8 mouse cellular contexts compared by ENCODE assay signal in genomic region chr13:69738461-69738971, GRCm38 (mm10). TPM values are rescaled to one million over a fixed set of nuclear protein-coding genes. Genes with fewer than 3 reads are reported as not detected.
DNase-seq lines count a peak whose midpoint lies in the region; ATAC-seq lines count a peak whose summit lies in the region.

No protein-coding gene starts in this region.

- H3K9ac ChIP-seq in embryonic facial prominence, embryonic 13.5 days: peak overlapping the region; percentile 73; the same call in 1 of the 2 replicates
- H3K9ac ChIP-seq in hindbrain, embryonic 13.5 days: peak overlapping the region; percentile 98

- H3K27ac ChIP-seq in embryonic facial prominence, embryonic 13.5 days: no peak overlapping the region
- H3K27ac ChIP-seq in hindbrain, embryonic 13.5 days: peak overlapping the region; percentile 98
- no peak overlapping the region for H3K27ac ChIP-seq in limb, embryonic 10.5 days

- H3K4me1 ChIP-seq in embryonic facial prominence, embryonic 13.5 days: peaks cover 18% of the 10 kb centered on the region
- peaks cover 61% of the 10 kb centered on the region for H3K4me1 ChIP-seq in hindbrain, embryonic 13.5 days (replicated peaks)
- peaks cover 34% of the 10 kb centered on the region for H3K4me1 ChIP-seq in limb, embryonic 10.5 days

- under 1% methylated on average over 40 of the region's 40 CpGs for WGBS in embryonic facial prominence, embryonic 13.5 days
- WGBS in hindbrain, embryonic 13.5 days: 1% methylated on average over 40 of the region's 40 CpGs
- WGBS in limb, embryonic 10.5 days: under 1% methylated on average over 40 of the region's 40 CpGs

- DNase-seq in layer of hippocampus, adult 11-12 months (ENCODE audit: low spot score): peak; percentile 37
- no peak for DNase-seq in layer of hippocampus, adult 9-10 months (ENCODE audit: low spot score)
- DNase-seq in adrenal gland, postnatal 10 days: peak; percentile 39
- peak; percentile 70 for DNase-seq in limb, embryonic 10.5 days (ENCODE audit: low spot score)
- DNase-seq in neural tube, embryonic 10.5 days (ENCODE audit: extremely low spot score, low spot score): peak; percentile 67
- no peak for DNase-seq in layer of hippocampus, postnatal 36 days

- H3K4me3 ChIP-seq in embryonic facial prominence, embryonic 13.5 days: peak overlapping the region; percentile 68
- peak overlapping the region; percentile 83 for H3K4me3 ChIP-seq in hindbrain, embryonic 13.5 days
- peak overlapping the region; percentile 75 for H3K4me3 ChIP-seq in limb, embryonic 10.5 days

- H3K27me3 ChIP-seq in embryonic facial prominence, embryonic 13.5 days: peaks cover 86% of the 10 kb centered on the region
- H3K27me3 ChIP-seq in hindbrain, embryonic 13.5 days: 0 out of 2 replicates have a peak, but pooled peaks cover 5% of the 10 kb centered on the region
- H3K27me3 ChIP-seq in limb, embryonic 10.5 days (ENCODE audit: low read depth, poor library complexity, severe bottlenecking): peaks cover 77% of the 10 kb centered on the region

- no peaks in the 10 kb centered on the region for H3K9me3 ChIP-seq in embryonic facial prominence, embryonic 13.5 days
- no peaks in the 10 kb centered on the region for H3K9me3 ChIP-seq in hindbrain, embryonic 13.5 days
- no peaks in the 10 kb centered on the region for H3K9me3 ChIP-seq in limb, embryonic 10.5 days (replicated peaks)

- peak overlapping the region; percentile 99 for H3K4me2 ChIP-seq in embryonic facial prominence, embryonic 13.5 days
- H3K4me2 ChIP-seq in hindbrain, embryonic 13.5 days: peak overlapping the region; percentile 86

- no peak for ATAC-seq in embryonic facial prominence, embryonic 13.5 days (ENCODE audit: insufficient number of reproducible peaks, insufficient read depth, low FRiP score, low TSS enrichment, low read depth)
- ATAC-seq in hindbrain, embryonic 13.5 days (ENCODE audit: low FRiP score): no peak

- no peaks in the 10 kb centered on the region for H3K36me3 ChIP-seq in embryonic facial prominence, embryonic 13.5 days
- peaks cover 1% of the 10 kb centered on the region for H3K36me3 ChIP-seq in hindbrain, embryonic 13.5 days
- no peaks in the 10 kb centered on the region for H3K36me3 ChIP-seq in limb, embryonic 10.5 days

RNA-seq across cellular contexts. Expression of gene Ube2ql1, which starts 1.2 kb away (rescaled TPM):
- 1 to 10 TPM; 1.6 to 1.7 TPM for total RNA-seq in adrenal gland, postnatal 10 days (2021)
- polyA plus RNA-seq in embryonic facial prominence, embryonic 13.5 days (2015; fragmentation: Nextera tagmentation; extraction: Ambion mirVana): 0.80 and 1.1 TPM in 2 replicates
- 28.1 and 29.5 TPM in 2 replicates for polyA plus RNA-seq in hindbrain, embryonic 13.5 days (2015; fragmentation: Nextera tagmentation; extraction: Ambion mirVana)
- 0.39 and 0.40 TPM in 2 replicates for polyA plus RNA-seq in limb, embryonic 10.5 days (2016; fragmentation: Nextera tagmentation; extraction: Ambion mirVana)
- 100 to 1,000 TPM; 192 to 209 TPM for total RNA-seq in layer of hippocampus, postnatal 36 days (2021)

Comparison
In these comparisons a context has a peak if more than half of its experiments do, and no peak if none do; other contexts are left out.
1. DNase-seq: peak in layer of hippocampus, adult 11-12 months (single experiment), adrenal gland, postnatal 10 days (single experiment), limb, embryonic 10.5 days (single experiment) and neural tube, embryonic 10.5 days (single experiment); none in layer of hippocampus, adult 9-10 months (single experiment) and layer of hippocampus, postnatal 36 days (0 of 2).
2. RNA of gene Ube2ql1, which starts 1.2 kb away (polyA plus RNA-seq): 28.1 to 29.5 TPM in hindbrain, embryonic 13.5 days; 0.80 to 1.1 TPM in embryonic facial prominence, embryonic 13.5 days and 0.39 to 0.40 TPM in limb, embryonic 10.5 days; every median in the first group is over 10 times any median in the second.
3. Peak in every context shown above with its lines, with median percentiles within 50 percentile points of each other: H3K4me3 ChIP-seq.